Mouse (Mus musculus) thymus, postnatal 4 days (tissue): ENCODE data around the gene Pde8b.

Experiments
- DNase-seq: peaks from one replicate; pipeline ENCODE4 v3.0.0; 2021

The Pde8b gene

DNA sequence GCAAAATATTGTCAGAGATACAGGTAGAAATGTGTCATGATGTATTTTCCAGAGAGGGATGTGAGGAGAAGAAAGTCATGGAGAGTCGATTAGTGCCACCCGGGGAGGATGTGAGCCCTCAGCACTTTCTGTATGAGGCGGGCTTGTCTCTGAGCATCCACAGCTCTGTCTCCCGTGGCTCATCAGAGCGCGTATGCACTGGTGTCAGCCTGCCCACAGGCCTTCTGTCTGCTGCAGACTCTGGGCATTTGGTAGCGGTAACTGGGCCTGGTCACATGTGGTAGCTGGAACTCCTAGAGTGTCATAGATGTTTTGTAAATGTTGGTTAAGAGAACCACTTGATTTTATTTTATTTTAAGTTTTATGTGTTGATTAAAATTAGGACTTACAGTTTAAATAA, 240.9 kb downstream of the Pde8b start:
- no peak for DNase-seq

DNA sequence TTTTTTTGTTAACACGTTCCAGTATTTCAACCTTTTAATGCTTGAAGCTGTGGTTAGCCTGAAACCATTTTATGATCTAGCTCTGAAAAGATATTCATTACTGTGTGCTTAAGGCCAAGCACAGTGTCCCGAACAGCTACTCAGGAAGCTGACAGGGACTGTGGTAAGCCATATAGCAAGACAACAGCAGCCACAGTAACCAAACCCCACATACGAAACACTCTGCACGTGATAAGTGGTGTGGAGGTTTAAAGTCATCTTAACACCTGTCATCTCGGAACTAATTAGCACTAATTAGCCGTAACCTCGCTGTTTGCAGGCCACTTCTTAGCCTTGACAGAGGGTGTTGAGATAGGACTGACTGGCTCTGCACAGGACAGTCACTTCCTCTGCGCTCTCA, 242.9 kb downstream of the Pde8b start:
- no peak for DNase-seq

DNA sequence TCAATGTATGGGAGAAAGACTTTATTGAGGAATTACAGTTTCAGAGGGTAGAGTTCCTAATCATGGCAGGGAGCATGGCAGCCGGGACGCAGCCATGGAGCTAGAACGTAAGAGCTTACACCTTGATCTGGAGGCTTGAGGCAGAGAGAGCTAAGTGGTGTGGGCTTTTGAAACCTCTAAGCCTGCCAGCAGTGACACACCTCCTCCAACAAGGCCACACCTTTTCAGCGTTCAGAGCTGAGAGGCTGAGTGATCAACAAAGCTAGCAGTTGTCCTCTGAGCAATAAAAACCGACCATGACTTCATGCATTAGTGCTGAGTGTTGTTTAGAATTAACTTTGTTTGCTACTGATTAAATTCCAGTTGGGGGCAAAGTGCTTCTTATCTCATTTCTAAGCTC, 259.6 kb downstream of the Pde8b start:
- no peak for DNase-seq

DNA sequence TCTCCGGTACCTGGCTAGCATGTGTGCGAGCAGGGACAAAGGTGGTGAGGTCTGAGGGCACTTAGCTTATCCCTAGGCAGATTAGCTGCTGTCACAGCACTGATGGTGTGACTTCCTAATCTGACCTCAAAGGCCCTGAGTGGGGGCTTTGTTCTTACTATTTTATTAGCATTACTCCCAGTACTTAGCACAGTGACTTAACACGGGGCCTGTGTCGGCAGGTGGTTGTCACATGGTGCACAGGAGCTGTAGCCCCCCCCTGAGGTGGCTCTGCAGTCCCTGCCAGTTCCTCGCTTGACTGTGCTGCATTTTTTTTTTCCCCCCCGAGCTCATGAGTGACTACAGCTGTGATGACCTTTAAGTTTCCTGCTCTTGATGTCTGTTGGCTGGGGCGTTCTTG, 271.1 kb downstream of the Pde8b start:
- DNase-seq: peak; percentile 21

DNA sequence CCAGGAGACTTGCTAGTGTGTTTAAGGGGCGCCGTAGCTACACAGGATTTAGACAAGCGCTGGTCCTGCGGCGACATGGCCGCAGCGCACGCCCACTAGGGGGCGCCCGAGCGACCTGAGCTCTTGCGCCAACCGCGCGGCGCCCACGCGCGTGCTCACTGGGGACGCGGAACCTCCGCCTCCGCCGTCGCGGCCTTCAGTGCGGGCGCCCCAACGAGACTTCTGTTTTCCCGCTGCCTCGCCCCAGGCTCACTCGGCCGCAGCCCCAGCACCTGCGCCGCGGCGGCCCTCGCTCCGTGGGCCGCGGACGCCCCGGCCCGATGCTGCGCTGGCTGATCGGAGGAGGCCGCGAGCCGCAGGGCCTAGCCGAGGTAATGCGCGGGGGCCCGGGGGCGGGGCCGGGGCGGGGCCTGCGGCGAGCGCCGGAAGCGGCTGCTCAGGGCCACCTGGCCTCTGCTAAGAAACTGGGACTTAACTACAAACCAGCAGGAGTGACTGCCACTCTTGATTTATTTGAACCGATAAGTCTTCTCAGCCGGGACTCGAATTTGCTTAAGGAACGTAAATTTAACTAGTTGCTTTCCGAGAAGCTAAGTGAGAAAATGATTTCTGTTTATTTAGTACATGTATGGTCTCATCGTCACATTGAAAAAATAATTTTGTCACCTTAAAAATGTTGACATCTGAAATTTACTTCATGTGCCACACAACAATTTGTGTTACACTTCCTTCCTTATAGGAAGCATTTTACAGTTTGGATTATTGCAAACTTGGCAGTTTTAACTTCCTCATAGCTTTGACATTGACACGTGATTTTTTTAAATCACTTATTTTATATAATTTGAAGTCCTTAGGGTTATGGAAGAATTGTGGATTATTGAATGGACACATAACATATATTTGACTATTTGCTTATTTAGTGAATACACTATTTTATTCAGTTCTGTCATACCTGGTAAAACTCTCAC, 273.6 kb downstream of the Pde8b start, which contains the start of gene Wdr41:
TSS of gene Wdr41 (plus strand) at position 126 of the 968 bp plus-strand sequence.
- peak; percentile 96 for DNase-seq

DNA sequence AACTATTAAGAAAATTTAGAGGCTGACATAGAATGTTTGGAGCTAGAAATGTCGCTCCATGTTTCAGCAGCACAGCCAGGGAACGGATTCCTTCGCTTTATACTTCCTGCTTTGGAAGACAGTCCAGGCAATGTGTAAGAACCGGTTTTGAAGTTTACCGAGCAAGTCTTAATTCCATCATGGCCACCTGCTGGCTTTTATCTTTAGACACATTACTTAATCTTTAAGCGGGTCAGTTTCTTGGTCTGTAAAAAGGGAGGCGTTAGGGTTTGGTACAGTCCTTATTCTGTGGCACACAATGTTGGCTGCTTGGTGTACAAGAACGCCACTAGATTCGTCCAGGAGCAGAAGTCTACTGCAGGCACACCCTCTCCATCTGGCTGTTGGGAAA, 274.3 kb downstream of the Pde8b start:
- DNase-seq: no peak
